Mouse (Mus musculus) stomach, embryonic 14.5 days (tissue): ENCODE results near the gene Snx7. TPM values are rescaled to one million over a fixed set of nuclear protein-coding genes. Genes with fewer than 3 reads are reported as not detected.

ENCODE experiments used
- ATAC-seq: fragments of 200-750 bp; cut with Nextera tagmentation; 2 replicates; pipeline ENCODE4 v1.8.0; 2017; ENCODE audit warnings: low read depth, moderate TSS enrichment; ENCODE audit not compliant: insufficient number of reproducible peaks, insufficient read depth, low FRiP score
- H3K27ac ChIP-seq: fragments of 300-500 bp; sonication (generic); 2 replicates; pipeline ENCODE4 v1.5.1; 2014; ENCODE audit warnings: mild to moderate bottlenecking, low read length, moderate library complexity, mixed read lengths
- H3K27me3 ChIP-seq: fragments of 300-500 bp; sonication (generic); 2 replicates; pipeline ENCODE4 v1.6.1; 2014; ENCODE audit warnings: low read length, control low read depth, mixed read lengths; ENCODE audit not compliant: control insufficient read depth, insufficient read depth
- H3K36me3 ChIP-seq: fragments of 300-500 bp; sonication (generic); 2 replicates; pipeline ENCODE4 v1.6.1; 2014; ENCODE audit warnings: mild to moderate bottlenecking, control low read depth, low read length, moderate library complexity, mixed read lengths; ENCODE audit not compliant: control insufficient read depth, insufficient read depth
- H3K4me1 ChIP-seq: fragments of 300-500 bp; sonication (generic); 2 replicates; pipeline ENCODE4 v1.6.1; 2014; ENCODE audit warnings: low read length, control low read depth, mixed read lengths; ENCODE audit not compliant: control insufficient read depth, insufficient read depth
- H3K4me2 ChIP-seq: fragments of 300-500 bp; sonication (generic); replicated peaks from 2 replicates; pipeline ENCODE4 v1.6.1; 2014; ENCODE audit warnings: low read depth, low read length, control low read depth
- H3K4me3 ChIP-seq: fragments of 300-500 bp; sonication (generic); 2 replicates; pipeline ENCODE4 v1.5.1; 2014; ENCODE audit warnings: low read depth, low read length, control low read depth
- H3K9ac ChIP-seq: fragments of 300-500 bp; sonication (generic); replicated peaks from 2 replicates; pipeline ENCODE4 v1.6.1; 2014; ENCODE audit warnings: low read depth, mild to moderate bottlenecking, control low read depth, low read length, moderate library complexity, mixed read lengths
- H3K9me3 ChIP-seq: fragments of 300-500 bp; sonication (generic); 2 replicates; pipeline ENCODE4 v1.6.1; 2016; ENCODE audit warnings: low read depth, low read length, control low read depth; ENCODE audit not compliant: control insufficient read depth
- WGBS: fragments of 180-500 bp; shearing (Covaris S2); extraction: QIAGEN DNeasy Blood & Tissue Kit; methylation state at CpG from one replicate; pipeline ENCODE4 v1.1.7; 2014; 5-methylcytosine and 5-hydroxymethylcytosine counted together
- polyA plus RNA-seq: library from polyadenylated mRNA; unstranded; fragments of >200 nt; fragmentation: Nextera tagmentation; extraction: Ambion mirVana; gene quantifications from 2 replicates; pipeline ENCODE4 v1.2.1, GENCODE M21; 2014

The Snx7 gene
- polyA plus RNA-seq, 1 experiment from 2014 or later = 30.4 TPM

GRCm38 (mm10) chr3:117865621-117866020 is 3.1 kb downstream of the Snx7 start:
- ATAC-seq = no peak
- H3K9me3 ChIP-seq = no peaks in the 10 kb centered on the region
- no peak overlapping the region for H3K4me3 ChIP-seq
- H3K27me3 ChIP-seq = no peaks in the 10 kb centered on the region
- no peaks in the 10 kb centered on the region for H3K36me3 ChIP-seq
- no peak overlapping the region for H3K27ac ChIP-seq
- no peak overlapping the region for H3K9ac ChIP-seq
- no peak overlapping the region for H3K4me2 ChIP-seq
- H3K4me1 ChIP-seq = no peaks in the 10 kb centered on the region

GRCm38 (mm10) chr3:117862951-117863350 is 5.8 kb downstream of the Snx7 start:
- H3K36me3 ChIP-seq = no peaks in the 10 kb centered on the region
- no peaks in the 10 kb centered on the region; the same call in 1 of the 2 replicates for H3K9me3 ChIP-seq
- no peak overlapping the region for H3K4me2 ChIP-seq
- ATAC-seq = no peak
- no peak overlapping the region for H3K27ac ChIP-seq
- H3K9ac ChIP-seq = no peak overlapping the region
- no peaks in the 10 kb centered on the region for H3K4me1 ChIP-seq
- 73% methylated on average over 2 of the region's 2 CpGs for whole genome bisulfite sequencing
- no peak overlapping the region for H3K4me3 ChIP-seq
- H3K27me3 ChIP-seq = no peaks in the 10 kb centered on the region

- H3K36me3 ChIP-seq = no peaks in the 10 kb centered on the region
- no peaks in the 10 kb centered on the region for H3K4me1 ChIP-seq
- H3K9ac ChIP-seq = no peak overlapping the region
- no peaks in the 10 kb centered on the region; the same call in 1 of the 2 replicates for H3K9me3 ChIP-seq
- no peak overlapping the region for H3K4me3 ChIP-seq
- H3K27me3 ChIP-seq = no peaks in the 10 kb centered on the region
- ATAC-seq = no peak
- WGBS = 64% methylated on average over 6 of the region's 6 CpGs
- no peak overlapping the region for H3K4me2 ChIP-seq
- no peak overlapping the region for H3K27ac ChIP-seq
Observed at GRCm38 (mm10) chr3:117861977-117862434, 6.7 kb downstream of the Snx7 start.

GRCm38 (mm10) chr3:117858996-117859395 is 9.7 kb downstream of the Snx7 start:
- Histone ChIP-seq H3K36me3 (no peaks in the 10 kb centered on the region), H3K9me3 (no peaks in the 10 kb centered on the region; the same call in 1 of the 2 replicates)
- WGBS = 87% methylated on average over 3 of the region's 3 CpGs

GRCm38 (mm10) chr3:117853729-117854128 is 15.0 kb downstream of the Snx7 start:
- WGBS = 75% methylated on average over 3 of the region's 3 CpGs
- no peak for ATAC-seq
- H3K27me3 ChIP-seq = no peaks in the 10 kb centered on the region

More at GRCm38 (mm10) chr3:117858996-117859395, 9.7 kb downstream of the Snx7 start:
- H3K9ac ChIP-seq = no peak overlapping the region
- no peak overlapping the region for H3K4me2 ChIP-seq
- H3K27ac ChIP-seq = no peak overlapping the region
- no peak overlapping the region for H3K4me3 ChIP-seq
- no peak for ATAC-seq
- H3K4me1 ChIP-seq = no peaks in the 10 kb centered on the region
- H3K27me3 ChIP-seq = no peaks in the 10 kb centered on the region

GRCm38 (mm10) chr3:117852054-117852361 is 16.7 kb downstream of the Snx7 start:
- no peaks in the 10 kb centered on the region for H3K36me3 ChIP-seq
- H3K4me1 ChIP-seq = no peaks in the 10 kb centered on the region
- no peak overlapping the region for H3K4me3 ChIP-seq
- no peak overlapping the region for H3K27ac ChIP-seq
- no peak overlapping the region for H3K9ac ChIP-seq
- no peaks in the 10 kb centered on the region for H3K9me3 ChIP-seq
- no peak overlapping the region for H3K4me2 ChIP-seq
- WGBS = 87% methylated on average over 3 of the region's 3 CpGs
- no peaks in the 10 kb centered on the region for H3K27me3 ChIP-seq
- ATAC-seq = no peak

More at GRCm38 (mm10) chr3:117853729-117854128, 15.0 kb downstream of the Snx7 start:
- no peak overlapping the region for H3K9ac ChIP-seq
- no peaks in the 10 kb centered on the region for H3K36me3 ChIP-seq
- no peaks in the 10 kb centered on the region for H3K9me3 ChIP-seq
- no peak overlapping the region for H3K4me2 ChIP-seq
- H3K4me3 ChIP-seq = no peak overlapping the region
- H3K4me1 ChIP-seq = no peaks in the 10 kb centered on the region
- no peak overlapping the region for H3K27ac ChIP-seq

GRCm38 (mm10) chr3:117851278-117852053 is 17.3 kb downstream of the Snx7 start:
- Histone ChIP-seq H3K9me3 (no peaks in the 10 kb centered on the region), H3K9ac (no peak overlapping the region), H3K36me3 (no peaks in the 10 kb centered on the region), H3K4me2 (no peak overlapping the region), H3K27ac (no peak overlapping the region), H3K27me3 (no peaks in the 10 kb centered on the region), H3K4me3 (no peak overlapping the region), H3K4me1 (no peaks in the 10 kb centered on the region)
- 87% methylated on average over 18 of the region's 18 CpGs for WGBS
- no peak for ATAC-seq

GRCm38 (mm10) chr3:117848866-117849265 is 19.9 kb downstream of the Snx7 start:
- no peaks in the 10 kb centered on the region for H3K27me3 ChIP-seq
- no peak overlapping the region for H3K9ac ChIP-seq
- no peaks in the 10 kb centered on the region for H3K9me3 ChIP-seq
- no peaks in the 10 kb centered on the region for H3K36me3 ChIP-seq
- no peak overlapping the region for H3K4me3 ChIP-seq
- WGBS = 81% methylated on average over 6 of the region's 6 CpGs
- no peaks in the 10 kb centered on the region for H3K4me1 ChIP-seq
- ATAC-seq = no peak
- H3K27ac ChIP-seq = no peak overlapping the region
- no peak overlapping the region for H3K4me2 ChIP-seq

GRCm38 (mm10) chr3:117842658-117843057 is 26.1 kb downstream of the Snx7 start:
- Histone ChIP-seq H3K4me2 (no peak overlapping the region), H3K9ac (no peak overlapping the region), H3K4me3 (no peak overlapping the region), H3K27me3 (no peaks in the 10 kb centered on the region), H3K9me3 (no peaks in the 10 kb centered on the region), H3K27ac (no peak overlapping the region), H3K4me1 (no peaks in the 10 kb centered on the region), H3K36me3 (no peaks in the 10 kb centered on the region)
- 93% methylated on average over 1 of the region's 1 CpGs for WGBS
- ATAC-seq = no peak
